Mouse (Mus musculus) lung, embryonic 14.5 days (tissue): Measurements from ENCODE around the gene Lrrc4. TPM values are rescaled to one million over a fixed set of nuclear protein-coding genes. Genes with fewer than 3 reads are reported as not detected.
A peak's percentile ranks its signal among the peaks of the same experiment; 100 is the strongest.

Source experiments
- ATAC-seq: fragments of 200-750 bp; cut with Nextera tagmentation; 2 replicates; pipeline ENCODE4 v1.8.0; 2017; ENCODE audit warnings: mild to moderate bottlenecking, moderate TSS enrichment, moderate library complexity; ENCODE audit not compliant: insufficient read depth
- DNase-seq: peaks from one replicate; pipeline ENCODE4 v3.0.0-alpha.2; 2015
- H3K27ac ChIP-seq: fragments of 300-500 bp; sonication (generic); 2 replicates; pipeline ENCODE4 v1.5.1; 2014; ENCODE audit warnings: low read depth, mild to moderate bottlenecking, moderate library complexity
- H3K27me3 ChIP-seq: fragments of 300-500 bp; sonication (generic); 2 replicates; pipeline ENCODE4 v1.6.1; 2014; ENCODE audit warnings: low read length, control low read depth; ENCODE audit not compliant: insufficient read depth
- H3K36me3 ChIP-seq: fragments of 300-500 bp; sonication (generic); 2 replicates; pipeline ENCODE4 v1.6.1; 2014; ENCODE audit warnings: control low read depth; ENCODE audit not compliant: insufficient read depth
- H3K4me1 ChIP-seq: fragments of 300-500 bp; sonication (generic); 2 replicates; pipeline ENCODE4 v1.6.1; 2014; ENCODE audit warnings: antibody characterized with exemption, control low read depth; ENCODE audit not compliant: insufficient read depth
- H3K4me2 ChIP-seq: fragments of 300-500 bp; sonication (generic); 2 replicates; pipeline ENCODE4 v1.6.1; 2014; ENCODE audit warnings: mild to moderate bottlenecking
- H3K4me3 ChIP-seq: fragments of 300-500 bp; sonication (generic); 2 replicates; pipeline ENCODE4 v1.5.1; 2014; ENCODE audit warnings: low read depth, low read length
- H3K9ac ChIP-seq: fragments of 300-500 bp; sonication (generic); 2 replicates; pipeline ENCODE4 v1.6.1; 2014
- H3K9me3 ChIP-seq: fragments of 300-500 bp; sonication (generic); 2 replicates; pipeline ENCODE4 v1.6.1; 2016; ENCODE audit warnings: low read depth, low read length, control low read depth
- CTCF ChIP-seq: IDR thresholded peaks from 2 replicates; pipeline ENCODE4 v1.5.1; 2016; ENCODE audit warnings: antibody characterized with exemption, low read depth
- WGBS: fragments of 180-500 bp; shearing (Covaris S2); extraction: QIAGEN DNeasy Blood & Tissue Kit; methylation state at CpG from one replicate; pipeline ENCODE4 v1.1.7; 2014; 5-methylcytosine and 5-hydroxymethylcytosine counted together
- polyA plus RNA-seq: library from polyadenylated mRNA; unstranded; fragments of >200 nt; fragmentation: Nextera tagmentation; extraction: Ambion mirVana; gene quantifications from 2 replicates; pipeline ENCODE4 v1.2.1, GENCODE M21; 2014

Lrrc4 gene
- polyA plus RNA-seq, 1 experiment from 2014 or later, result 0.63 TPM

GRCm38 (mm10) chr6:28697214-28697613 lies 134.3 kb downstream of the Lrrc4 start:
- no peak for ATAC-seq
- TF ChIP-seq CTCF, result no peak

GRCm38 (mm10) chr6:28692659-28693058 lies 138.9 kb downstream of the Lrrc4 start:
- no peak overlapping the region for H3K9ac ChIP-seq
- H3K27me3 ChIP-seq, result no peaks in the 10 kb centered on the region
- H3K9me3 ChIP-seq, result no peaks in the 10 kb centered on the region
- no peak overlapping the region for H3K27ac ChIP-seq
- H3K4me3 ChIP-seq, result no peak overlapping the region
- no peak for ATAC-seq
- no peak for TF ChIP-seq CTCF
- no peaks in the 10 kb centered on the region for H3K4me1 ChIP-seq
- no peaks in the 10 kb centered on the region for H3K36me3 ChIP-seq
- DNase-seq, result no peak
- H3K4me2 ChIP-seq, result no peak overlapping the region

More at GRCm38 (mm10) chr6:28697214-28697613, 134.3 kb downstream of the Lrrc4 start:
- Histone ChIP-seq H3K9ac (no peak overlapping the region), H3K27me3 (no peaks in the 10 kb centered on the region), H3K36me3 (no peaks in the 10 kb centered on the region), H3K4me2 (no peak overlapping the region), H3K27ac (no peak overlapping the region), H3K9me3 (no peaks in the 10 kb centered on the region), H3K4me1 (no peaks in the 10 kb centered on the region), H3K4me3 (no peak overlapping the region)
- 83% methylated on average over 3 of the region's 3 CpGs for WGBS
- DNase-seq, result no peak

GRCm38 (mm10) chr6:28687776-28688175 lies 143.8 kb downstream of the Lrrc4 start:
- ATAC-seq (no peak), DNase-seq (no peak)
- no peaks in the 10 kb centered on the region for H3K36me3 ChIP-seq
- H3K27ac ChIP-seq, result no peak overlapping the region
- no peaks in the 10 kb centered on the region for H3K9me3 ChIP-seq
- H3K27me3 ChIP-seq, result no peaks in the 10 kb centered on the region
- no peaks in the 10 kb centered on the region for H3K4me1 ChIP-seq
- H3K4me3 ChIP-seq, result no peak overlapping the region
- H3K4me2 ChIP-seq, result no peak overlapping the region
- H3K9ac ChIP-seq, result no peak overlapping the region
- TF ChIP-seq CTCF, result no peak
- 80% methylated on average over 5 of the region's 5 CpGs for WGBS

GRCm38 (mm10) chr6:28685745-28686144 lies 145.8 kb downstream of the Lrrc4 start:
- no peaks in the 10 kb centered on the region for H3K27me3 ChIP-seq
- ATAC-seq, result no peak
- H3K9ac ChIP-seq, result no peak overlapping the region
- H3K4me3 ChIP-seq, result no peak overlapping the region
- H3K4me1 ChIP-seq, result no peaks in the 10 kb centered on the region
- H3K4me2 ChIP-seq, result no peak overlapping the region
- no peak overlapping the region for H3K27ac ChIP-seq
- no peak for DNase-seq
- H3K36me3 ChIP-seq, result no peaks in the 10 kb centered on the region
- TF ChIP-seq CTCF, result no peak
- WGBS, result 61% methylated on average over 5 of the region's 5 CpGs
- no peaks in the 10 kb centered on the region for H3K9me3 ChIP-seq

GRCm38 (mm10) chr6:28685052-28685451 lies 146.5 kb downstream of the Lrrc4 start:
- Histone ChIP-seq H3K27me3 (no peaks in the 10 kb centered on the region), H3K4me1 (no peaks in the 10 kb centered on the region), H3K9me3 (no peaks in the 10 kb centered on the region), H3K9ac (no peak overlapping the region), H3K4me2 (no peak overlapping the region), H3K36me3 (no peaks in the 10 kb centered on the region), H3K4me3 (no peak overlapping the region), H3K27ac (no peak overlapping the region)
- DNase-seq, result no peak
- WGBS, result 71% methylated on average over 3 of the region's 3 CpGs
- no peak for TF ChIP-seq CTCF
- ATAC-seq, result no peak

GRCm38 (mm10) chr6:28681521-28682457 lies 149.8 kb downstream of the Lrrc4 start:
- H3K4me3 ChIP-seq, result no peak overlapping the region
- no peak overlapping the region for H3K4me2 ChIP-seq
- DNase-seq (peak; percentile 22), ATAC-seq (no peak)
- TF ChIP-seq CTCF, result no peak
- no peaks in the 10 kb centered on the region for H3K9me3 ChIP-seq
- no peaks in the 10 kb centered on the region for H3K4me1 ChIP-seq
- no peak overlapping the region for H3K27ac ChIP-seq
- no peak overlapping the region for H3K9ac ChIP-seq
- H3K36me3 ChIP-seq, result no peaks in the 10 kb centered on the region
- 74% methylated on average over 8 of the region's 8 CpGs for WGBS
- no peaks in the 10 kb centered on the region for H3K27me3 ChIP-seq

GRCm38 (mm10) chr6:28680537-28680936 lies 151.0 kb downstream of the Lrrc4 start:
- WGBS, result 69% methylated on average over 4 of the region's 4 CpGs
- Histone ChIP-seq H3K4me1 (no peaks in the 10 kb centered on the region), H3K9ac (no peak overlapping the region), H3K9me3 (no peaks in the 10 kb centered on the region), H3K27me3 (no peaks in the 10 kb centered on the region), H3K4me3 (no peak overlapping the region), H3K27ac (no peak overlapping the region), H3K4me2 (no peak overlapping the region), H3K36me3 (no peaks in the 10 kb centered on the region)
- TF ChIP-seq CTCF, result no peak
- no peak for DNase-seq
- no peak for ATAC-seq
